Comparison of ENCODE assay signal across 19 mouse cellular contexts in genomic region chr6:115059227-115059626, GRCm38 (mm10).
"Had no signal": no experiment of that assay in that cellular context is flagged by ENCODE, and none has a peak within 500 bp of the region (broad histone marks: within the 10 kb centered on the region; RNA-seq: fewer than 3 reads in every experiment).

No protein-coding gene starts in this region.

- H3K4me2 ChIP-seq: limb, embryonic 12.5 days; limb, embryonic 15.5 days; liver, embryonic 11.5 days; lung, embryonic 14.5 days; midbrain, embryonic 12.5 days; midbrain, embryonic 15.5 days; neural tube, embryonic 12.5 days had no signal

- H3K4me3 ChIP-seq: limb, embryonic 12.5 days; limb, embryonic 15.5 days; midbrain, embryonic 12.5 days; midbrain, embryonic 15.5 days; neural tube, embryonic 12.5 days had no signal

- H3K9ac ChIP-seq: limb, embryonic 12.5 days; limb, embryonic 15.5 days; liver, embryonic 14.5 days; liver, postnatal 0 days; lung, embryonic 14.5 days; midbrain, embryonic 12.5 days; midbrain, embryonic 15.5 days; neural tube, embryonic 12.5 days had no signal

- H3K27me3 ChIP-seq: limb, embryonic 12.5 days; limb, embryonic 15.5 days; midbrain, embryonic 12.5 days; midbrain, embryonic 15.5 days; neural tube, embryonic 12.5 days had no signal

- H3K4me1 ChIP-seq: limb, embryonic 15.5 days; midbrain, embryonic 12.5 days; neural tube, embryonic 12.5 days had no signal

- ATAC-seq: liver, postnatal 0 days; lung, postnatal 0 days; midbrain, embryonic 15.5 days had no signal

- H3K27ac ChIP-seq: kidney, postnatal 0 days; limb, embryonic 12.5 days; limb, embryonic 15.5 days; liver, embryonic 14.5 days; macrophage; midbrain, embryonic 12.5 days; midbrain, embryonic 15.5 days; neural tube, embryonic 12.5 days; stomach, postnatal 0 days had no signal

- H3K9me3 ChIP-seq: limb, embryonic 12.5 days; limb, embryonic 15.5 days; midbrain, embryonic 12.5 days; midbrain, embryonic 15.5 days; neural tube, embryonic 12.5 days had no signal

- DNase-seq: kidney, postnatal 25 days; left cerebral cortex, postnatal 4 days; liver, postnatal 0 days; lung, embryonic 14.5 days; right cerebral cortex, postnatal 4 days; thymus, adult 2 months; thymus, postnatal 14 days; thymus, postnatal 4 days had no signal

- H3K36me3 ChIP-seq: limb, embryonic 12.5 days; limb, embryonic 15.5 days; midbrain, embryonic 12.5 days; midbrain, embryonic 15.5 days; neural tube, embryonic 12.5 days had no signal
